8 mouse cellular contexts compared by ENCODE assay signal in the genomic region with DNA sequence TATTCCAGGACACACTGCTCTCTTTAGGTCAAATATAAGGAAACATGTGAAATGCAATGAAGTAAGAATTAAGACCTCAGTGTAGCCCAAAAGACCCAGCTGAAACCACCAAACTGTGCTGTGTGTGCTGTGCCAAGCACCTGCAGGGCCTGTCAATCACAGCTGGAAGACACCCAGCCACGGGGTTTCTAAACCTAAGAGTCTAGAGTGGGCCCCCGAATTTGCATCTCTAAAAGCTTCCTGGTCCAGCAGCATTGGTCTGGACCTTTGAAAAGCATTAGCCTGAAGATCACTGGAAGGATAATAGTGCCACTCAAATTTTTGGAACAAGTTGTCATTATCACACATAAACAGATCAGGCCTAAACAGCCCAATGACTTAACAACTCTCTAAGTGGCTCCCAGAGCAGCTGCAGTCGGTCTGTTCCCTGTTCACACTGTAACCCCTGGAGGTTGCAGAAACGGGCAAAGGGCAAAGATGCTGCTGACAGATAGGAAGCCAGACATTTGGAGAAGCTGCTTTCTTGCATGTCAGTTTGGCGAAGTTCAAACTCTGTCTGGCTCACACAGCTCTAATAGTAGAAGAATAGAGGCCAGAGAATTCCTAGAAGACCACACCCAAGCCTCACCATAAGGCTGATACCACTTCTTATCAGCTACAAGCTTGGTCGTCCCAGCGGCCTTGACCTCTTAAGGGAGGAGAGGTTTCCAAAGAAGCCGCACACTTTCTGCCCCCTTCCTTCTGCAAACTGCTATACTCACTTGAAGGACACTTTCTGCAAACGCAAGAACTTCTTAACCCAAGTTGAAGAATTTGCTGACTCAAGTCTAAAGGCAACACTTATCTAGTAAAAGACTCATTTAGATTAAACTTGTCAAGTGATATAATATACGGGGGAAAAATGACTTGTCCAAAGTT. TPM values are rescaled to one million over a fixed set of nuclear protein-coding genes. Genes with fewer than 3 reads are reported as not detected.
DNase-seq lines count a peak whose midpoint lies in the region; ATAC-seq and TF ChIP-seq lines count a peak whose summit lies in the region.
"Had no signal": no experiment of that assay in that cellular context is flagged by ENCODE, and none has a peak within 500 bp of the region (broad histone marks: within the 10 kb centered on the region; RNA-seq: fewer than 3 reads in every experiment).

No protein-coding gene starts in this region.

- no peak overlapping the region; the same call in 1 of the 2 replicates for H3K27ac ChIP-seq in CH12.LX (ENCODE audit: insufficient read depth, low read depth)
- peak overlapping the region; percentile 15; the same call in 1 of the 2 replicates for H3K27ac ChIP-seq in brown adipose tissue, adult 24 weeks (replicated peaks; ENCODE audit: low read depth, low read length)
- H3K27ac ChIP-seq in hindbrain, postnatal 0 days, result peak overlapping the region; percentile 36; the same call in 1 of the 2 replicates
- H3K27ac ChIP-seq in midbrain, embryonic 13.5 days, result 0 out of 2 replicates have a peak overlapping the region, but pooled peaks have one; percentile 14

- no peak for TF ChIP-seq RAD21 in CH12.LX (IDR thresholded peaks at IDR 0.05; ENCODE audit: low read depth, low read length)

- DNase-seq in CH12.LX (ENCODE audit: extremely low read depth), result peak; percentile 66
- DNase-seq in hindbrain, postnatal 0 days (ENCODE audit: low spot score), result no peak
- DNase-seq in yolk sac, embryonic 10.5 days (ENCODE audit: low spot score), result peak; percentile 87
- DNase-seq in cerebellum, postnatal 10 days, result no peak

- dilution Hi-C loops in CH12.LX (cut with MboI; ENCODE audit: extremely low pct_ligation_motif_present, extremely low pct_unique_long_range_greater_than_20kb, low sequenced_read_pairs), result no loop called here

- in situ Hi-C loops in CH12.LX (cut with MboI; ENCODE audit: low pct_ligation_motif_present, low pct_unique_long_range_greater_than_20kb, low sequenced_read_pairs), result no loop called here

- ATAC-seq in hindbrain, postnatal 0 days, result no peak
- ATAC-seq in midbrain, embryonic 13.5 days, result no peak
- ATAC-seq in activated CD4-positive, CD25-positive, alpha-beta regulatory T cell, adult 4 months, result no peak

- H3K9me3 ChIP-seq in CH12.LX (replicated peaks; ENCODE audit: low read length), result peaks cover 3% of the 10 kb centered on the region
- H3K9me3 ChIP-seq in hindbrain, postnatal 0 days (ENCODE audit: low read length), result no peaks in the 10 kb centered on the region
- no peaks in the 10 kb centered on the region for H3K9me3 ChIP-seq in midbrain, embryonic 13.5 days

- TF ChIP-seq CTCF in CH12.LX (conservative IDR thresholded peaks at IDR 0.05 in 1 of 2, IDR thresholded peaks at IDR 0.05 in 1 of 2; ENCODE audit: low read depth in 2 of 2, low read length in 2 of 2), result no peak
- TF ChIP-seq CTCF in hindbrain, postnatal 0 days (IDR thresholded peaks at IDR 0.05; ENCODE audit: low read depth), result no peak

- 54% methylated on average over 10 of the region's 10 CpGs for WGBS in hindbrain, postnatal 0 days
- WGBS in midbrain, embryonic 13.5 days, result 51% methylated on average over 10 of the region's 10 CpGs

- no peaks in the 10 kb centered on the region for H3K79me2 ChIP-seq in CH12.LX (replicated peaks; ENCODE audit: control insufficient read depth, extremely low read depth, insufficient read depth, poor library complexity, severe bottlenecking)

- no peaks in the 10 kb centered on the region for H3K36me3 ChIP-seq in CH12.LX (replicated peaks in 1 of 2; ENCODE audit: control insufficient read depth in 1 of 2, insufficient read depth in 1 of 2, low read length in 1 of 2)
- H3K36me3 ChIP-seq in hindbrain, postnatal 0 days (ENCODE audit: insufficient read depth, low read length), result no peaks in the 10 kb centered on the region
- H3K36me3 ChIP-seq in midbrain, embryonic 13.5 days, result no peaks in the 10 kb centered on the region

- no peak for TF ChIP-seq POLR2A in CH12.LX (IDR thresholded peaks at IDR 0.05; ENCODE audit: low read depth, low read length)

- H3K4me2 ChIP-seq in CH12.LX (ENCODE audit: insufficient read depth, low read depth, poor library complexity, severe bottlenecking), result peak overlapping the region; percentile 47; the same call in 1 of the 2 replicates
- H3K4me2 ChIP-seq in hindbrain, postnatal 0 days (ENCODE audit: low read depth, low read length), result peak overlapping the region; percentile 16
- peak overlapping the region; percentile 38 for H3K4me2 ChIP-seq in midbrain, embryonic 13.5 days (replicated peaks)

- H3K27me3 ChIP-seq in CH12.LX (replicated peaks), result no peaks in the 10 kb centered on the region
- H3K27me3 ChIP-seq in hindbrain, postnatal 0 days (ENCODE audit: insufficient read depth, low read length), result no peaks in the 10 kb centered on the region
- H3K27me3 ChIP-seq in midbrain, embryonic 13.5 days, result peaks cover 9% of the 10 kb centered on the region

- H3K9ac ChIP-seq in CH12.LX (ENCODE audit: insufficient read depth, low read depth), result no peak overlapping the region
- H3K9ac ChIP-seq in hindbrain, postnatal 0 days (replicated peaks; ENCODE audit: low read length), result no peak overlapping the region
- H3K9ac ChIP-seq in midbrain, embryonic 13.5 days (replicated peaks), result no peak overlapping the region

- peaks cover 7 to 70% of the 10 kb centered on the region in 2 experiments for H3K4me1 ChIP-seq in CH12.LX (ENCODE audit: control insufficient read depth in 1 of 2, insufficient read depth in 2 of 2)
- peaks cover 24% of the 10 kb centered on the region for H3K4me1 ChIP-seq in brown adipose tissue, adult 24 weeks (ENCODE audit: control insufficient read depth, insufficient read depth, insufficient read length, low read length)
- H3K4me1 ChIP-seq in hindbrain, postnatal 0 days (ENCODE audit: insufficient read depth, low read length), result peaks cover 7% of the 10 kb centered on the region; the same call in 1 of the 2 replicates
- H3K4me1 ChIP-seq in midbrain, embryonic 13.5 days (replicated peaks), result peaks cover 38% of the 10 kb centered on the region

- TF ChIP-seq EP300 in CH12.LX (IDR thresholded peaks at IDR 0.05; ENCODE audit: low read length), result peak; percentile 61

- H3K4me3 ChIP-seq in CH12.LX (replicated peaks in 1 of 3; ENCODE audit: low read depth in 2 of 3, low read length in 2 of 3, poor library complexity in 1 of 3), result no peak overlapping the region
- no peak overlapping the region for H3K4me3 ChIP-seq in brown adipose tissue, adult 24 weeks (ENCODE audit: insufficient read depth, low read depth, low read length)
- H3K4me3 ChIP-seq in hindbrain, postnatal 0 days (ENCODE audit: low read length), result no peak overlapping the region
- H3K4me3 ChIP-seq in midbrain, embryonic 13.5 days (replicated peaks), result no peak overlapping the region

TF ChIP-seq in CH12.LX, 34 proteins besides CTCF, POLR2A, EP300 and RAD21 (continues in another document):
- no peak for TF ChIP-seq MAZ (IDR thresholded peaks at IDR 0.05; ENCODE audit: low read depth, low read length)
- no peak for TF ChIP-seq JUND (conservative IDR thresholded peaks at IDR 0.05; ENCODE audit: low read depth, low read length)
- TF ChIP-seq MEF2A (IDR thresholded peaks at IDR 0.05; ENCODE audit: borderline replicate concordance, low read depth, low read length), result no peak
- TF ChIP-seq ZMIZ1 (IDR thresholded peaks at IDR 0.05; ENCODE audit: low read depth, low read length), result no peak
- TF ChIP-seq MAFK (IDR thresholded peaks at IDR 0.05; ENCODE audit: insufficient replicate concordance, low read length), result peak; percentile 76; the same call in 1 of the 2 replicates
- no peak for TF ChIP-seq CHD2 (IDR thresholded peaks at IDR 0.05; ENCODE audit: low read length)
- peak; percentile 61 for TF ChIP-seq IRF4 (IDR thresholded peaks at IDR 0.05; ENCODE audit: low read depth, low read length)
- TF ChIP-seq MXI1 (IDR thresholded peaks at IDR 0.05; ENCODE audit: low read depth, low read length), result peak; percentile 46; the same call in 1 of the 2 replicates
- TF ChIP-seq E2F4 (IDR thresholded peaks at IDR 0.05; ENCODE audit: insufficient replicate concordance, low read depth, low read length), result no peak
- TF ChIP-seq ETS1 (conservative IDR thresholded peaks at IDR 0.05; ENCODE audit: low read depth, low read length), result peak; percentile 38
- TF ChIP-seq MAX (IDR thresholded peaks at IDR 0.05; ENCODE audit: low read length), result no peak
- TF ChIP-seq SIN3A (IDR thresholded peaks at IDR 0.05; ENCODE audit: low read length), result peak; percentile 78; the same call in 1 of the 2 replicates
- no peak for TF ChIP-seq KAT2A (IDR thresholded peaks at IDR 0.05; ENCODE audit: insufficient replicate concordance, low read length)

RNA-seq across cellular contexts. Expression of gene Acss1, which starts 2.5 kb away (rescaled TPM):
- total RNA-seq in CH12.LX (2012; rRNA removed) (1.7 and 1.9 TPM in 2 replicates), CH12.LX (2014; rRNA removed) (0.35 and 0.39 TPM in 2 replicates)
- polyA plus RNA-seq in CH12.LX (2012; ENCODE audit: insufficient read length, low read depth), result 0.44 and 0.76 TPM in 2 replicates
- polyA plus RNA-seq in brown adipose tissue, adult 24 weeks (2012; ENCODE audit: insufficient read depth, insufficient read length, missing spikeins), result 95.0 and 102 TPM in 2 replicates
- 33.0 and 43.5 TPM in 2 replicates for total RNA-seq in hindbrain, postnatal 0 days (2014; rRNA removed)
- polyA plus RNA-seq in hindbrain, postnatal 0 days (2015; fragmentation: Nextera tagmentation; extraction: Ambion mirVana), result 17.0 and 17.6 TPM in 2 replicates
- polyA plus RNA-seq in midbrain, embryonic 13.5 days (2015; fragmentation: Nextera tagmentation; extraction: Ambion mirVana), result 20.1 and 22.7 TPM in 2 replicates
- polyA plus RNA-seq in activated CD4-positive, CD25-positive, alpha-beta regulatory T cell, adult 4 months (2017; shearing (Covaris generic)), result 10 to 100 TPM; 13.5 to 13.6 TPM

RNA-seq across cellular contexts. Expression of gene Vsx1, which starts 23.4 kb away (rescaled TPM):
- not detected in 2 replicates for total RNA-seq in CH12.LX (2012; rRNA removed)
- not detected in 2 replicates for total RNA-seq in CH12.LX (2014; rRNA removed)
- not detected in 2 replicates for polyA plus RNA-seq in CH12.LX (2012; ENCODE audit: insufficient read length, low read depth)
- polyA plus RNA-seq in brown adipose tissue, adult 24 weeks (2012; ENCODE audit: insufficient read depth, insufficient read length, missing spikeins), result not detected in 2 replicates
- 0.26 TPM in 1 of 2 replicates, not detected in the other for total RNA-seq in hindbrain, postnatal 0 days (2014; rRNA removed)
- polyA plus RNA-seq in hindbrain, postnatal 0 days (2015; fragmentation: Nextera tagmentation; extraction: Ambion mirVana), result 0.10 and 0.13 TPM in 2 replicates
- polyA plus RNA-seq in midbrain, embryonic 13.5 days (2015; fragmentation: Nextera tagmentation; extraction: Ambion mirVana), result 0.05 and 0.23 TPM in 2 replicates
- not detected for polyA plus RNA-seq in activated CD4-positive, CD25-positive, alpha-beta regulatory T cell, adult 4 months (2017; shearing (Covaris generic))
- polyA plus RNA-seq: limb, embryonic 11.5 days had no signal

RNA-seq across cellular contexts. Expression of gene Apmap, which starts 57.4 kb away (rescaled TPM):
- total RNA-seq in CH12.LX (2012; rRNA removed), result 24.5 and 29.0 TPM in 2 replicates
- 35.6 and 39.3 TPM in 2 replicates for total RNA-seq in CH12.LX (2014; rRNA removed)
- polyA plus RNA-seq in CH12.LX (2012; ENCODE audit: insufficient read length, low read depth), result 25.8 and 29.3 TPM in 2 replicates
- 125 and 136 TPM in 2 replicates for polyA plus RNA-seq in brown adipose tissue, adult 24 weeks (2012; ENCODE audit: insufficient read depth, insufficient read length, missing spikeins)
- total RNA-seq in hindbrain, postnatal 0 days (2014; rRNA removed), result 31.1 and 32.6 TPM in 2 replicates
- polyA plus RNA-seq in hindbrain, postnatal 0 days (2015; fragmentation: Nextera tagmentation; extraction: Ambion mirVana), result 55.6 and 61.6 TPM in 2 replicates
- polyA plus RNA-seq in midbrain, embryonic 13.5 days (2015; fragmentation: Nextera tagmentation; extraction: Ambion mirVana), result 39.9 and 43.0 TPM in 2 replicates
- 10 to 100 TPM; 16.9 to 18.8 TPM for polyA plus RNA-seq in activated CD4-positive, CD25-positive, alpha-beta regulatory T cell, adult 4 months (2017; shearing (Covaris generic))

Comparison
In these comparisons a context has a peak if more than half of its experiments do, and no peak if none do; other contexts are left out.
1. DNase-seq: peak in CH12.LX (single experiment) and yolk sac, embryonic 10.5 days (single experiment); none in hindbrain, postnatal 0 days (single experiment) and cerebellum, postnatal 10 days (0 of 2).
2. Peak in every context shown above with its lines, with median percentiles within 50 percentile points of each other: H3K4me2 ChIP-seq.